Mouse (Mus musculus): ENCODE data around the gene Thnsl2. TPM values are rescaled to one million over a fixed set of nuclear protein-coding genes. Genes with fewer than 3 reads are reported as not detected.

Thnsl2 gene
- polyA plus RNA-seq, 1 experiment from 2014 or later, result 4.3 TPM

- H3K4me3 ChIP-seq, result no peak overlapping the region
- H3K27me3 ChIP-seq (ENCODE audit: low read depth, poor library complexity, severe bottlenecking), result no peaks in the 10 kb centered on the region
- no peak overlapping the region for H3K27ac ChIP-seq
- no peaks in the 10 kb centered on the region for H3K36me3 ChIP-seq
- H3K4me1 ChIP-seq, result no peaks in the 10 kb centered on the region
- no peaks in the 10 kb centered on the region for H3K9me3 ChIP-seq (replicated peaks)
- peak; percentile 88 for DNase-seq (ENCODE audit: low spot score)
- WGBS, result 6% methylated on average over 3 of the region's 3 CpGs
Observed at GRCm38 (mm10) chr6:71125043-71125893, 19.0 kb downstream of the Thnsl2 start.

- Histone ChIP-seq H3K9me3 (replicated peaks) (no peaks in the 10 kb centered on the region), H3K27me3 (ENCODE audit: low read depth, poor library complexity, severe bottlenecking) (no peaks in the 10 kb centered on the region), H3K4me1 (no peaks in the 10 kb centered on the region), H3K36me3 (no peaks in the 10 kb centered on the region), H3K27ac (no peak overlapping the region), H3K4me3 (no peak overlapping the region)
- no peak for DNase-seq (ENCODE audit: low spot score)
- 8% methylated on average over 9 of the region's 10 CpGs for WGBS
Observed at GRCm38 (mm10) chr6:71119577-71120254, 24.5 kb downstream of the Thnsl2 start.

GRCm38 (mm10) chr6:71111419-71112113 is 32.7 kb downstream of the Thnsl2 start:
- no peak overlapping the region for H3K27ac ChIP-seq

GRCm38 (mm10) chr6:71106170-71106945 is 37.9 kb downstream of the Thnsl2 start:
- no peak for DNase-seq (ENCODE audit: low spot score)
- H3K9me3 ChIP-seq (replicated peaks), result no peaks in the 10 kb centered on the region
- no peaks in the 10 kb centered on the region for H3K27me3 ChIP-seq (ENCODE audit: low read depth, poor library complexity, severe bottlenecking)
- WGBS, result 80% methylated on average over 19 of the region's 19 CpGs
- H3K27ac ChIP-seq, result no peak overlapping the region
- H3K4me1 ChIP-seq, result no peaks in the 10 kb centered on the region
- H3K36me3 ChIP-seq, result no peaks in the 10 kb centered on the region
- H3K4me3 ChIP-seq, result no peak overlapping the region

More at GRCm38 (mm10) chr6:71111419-71112113, 32.7 kb downstream of the Thnsl2 start:
- Histone ChIP-seq H3K4me3 (no peak overlapping the region), H3K9me3 (replicated peaks) (no peaks in the 10 kb centered on the region), H3K4me1 (no peaks in the 10 kb centered on the region), H3K27me3 (ENCODE audit: low read depth, poor library complexity, severe bottlenecking) (no peaks in the 10 kb centered on the region), H3K36me3 (no peaks in the 10 kb centered on the region)
- DNase-seq (ENCODE audit: low spot score), result no peak
- 79% methylated on average over 11 of the region's 11 CpGs for WGBS

GRCm38 (mm10) chr6:71096126-71096525 is 48.1 kb downstream of the Thnsl2 start:
- no peaks in the 10 kb centered on the region for H3K9me3 ChIP-seq (replicated peaks)
- DNase-seq (ENCODE audit: low spot score), result no peak
- WGBS, result 84% methylated on average over 3 of the region's 3 CpGs
- no peaks in the 10 kb centered on the region for H3K4me1 ChIP-seq
- H3K27ac ChIP-seq, result no peak overlapping the region
- no peak overlapping the region for H3K4me3 ChIP-seq
- no peaks in the 10 kb centered on the region for H3K27me3 ChIP-seq (ENCODE audit: low read depth, poor library complexity, severe bottlenecking)
- no peaks in the 10 kb centered on the region for H3K36me3 ChIP-seq

GRCm38 (mm10) chr6:71094693-71095092 is 49.5 kb downstream of the Thnsl2 start:
- H3K9me3 ChIP-seq (replicated peaks), result no peaks in the 10 kb centered on the region
- WGBS, result 82% methylated on average over 5 of the region's 5 CpGs
- H3K27ac ChIP-seq, result no peak overlapping the region
- H3K4me3 ChIP-seq, result no peak overlapping the region
- H3K36me3 ChIP-seq, result no peaks in the 10 kb centered on the region
- no peak for DNase-seq (ENCODE audit: low spot score)
- no peaks in the 10 kb centered on the region for H3K27me3 ChIP-seq (ENCODE audit: low read depth, poor library complexity, severe bottlenecking)
- H3K4me1 ChIP-seq, result no peaks in the 10 kb centered on the region

GRCm38 (mm10) chr6:71093686-71094085 is 50.6 kb downstream of the Thnsl2 start:
- H3K27ac ChIP-seq, result no peak overlapping the region
- WGBS, result 87% methylated on average over 6 of the region's 6 CpGs
- H3K36me3 ChIP-seq, result no peaks in the 10 kb centered on the region
- no peaks in the 10 kb centered on the region for H3K27me3 ChIP-seq (ENCODE audit: low read depth, poor library complexity, severe bottlenecking)
- peaks cover 3% of the 10 kb centered on the region; the same call in 1 of the 2 replicates for H3K4me1 ChIP-seq
- no peaks in the 10 kb centered on the region for H3K9me3 ChIP-seq (replicated peaks)
- no peak for DNase-seq (ENCODE audit: low spot score)
- no peak overlapping the region for H3K4me3 ChIP-seq

GRCm38 (mm10) chr6:71090475-71090874 is 53.8 kb downstream of the Thnsl2 start:
- H3K9me3 ChIP-seq (replicated peaks), result no peaks in the 10 kb centered on the region
- 81% methylated on average over 5 of the region's 5 CpGs for WGBS
- no peak overlapping the region for H3K27ac ChIP-seq
- H3K36me3 ChIP-seq, result no peaks in the 10 kb centered on the region
- H3K27me3 ChIP-seq (ENCODE audit: low read depth, poor library complexity, severe bottlenecking), result no peaks in the 10 kb centered on the region
- DNase-seq (ENCODE audit: low spot score), result no peak
- no peak overlapping the region for H3K4me3 ChIP-seq
- peaks cover 3% of the 10 kb centered on the region; the same call in 1 of the 2 replicates for H3K4me1 ChIP-seq

GRCm38 (mm10) chr6:71089735-71090134 is 54.5 kb downstream of the Thnsl2 start:
- H3K36me3 ChIP-seq, result no peaks in the 10 kb centered on the region
- no peak overlapping the region for H3K4me3 ChIP-seq
- H3K9me3 ChIP-seq (replicated peaks), result no peaks in the 10 kb centered on the region
- H3K27ac ChIP-seq, result no peak overlapping the region
- H3K4me1 ChIP-seq, result peaks cover 3% of the 10 kb centered on the region; the same call in 1 of the 2 replicates
- WGBS, result 91% methylated on average over 4 of the region's 4 CpGs
- DNase-seq (ENCODE audit: low spot score), result no peak
- no peaks in the 10 kb centered on the region for H3K27me3 ChIP-seq (ENCODE audit: low read depth, poor library complexity, severe bottlenecking)

GRCm38 (mm10) chr6:71088992-71089391 is 55.2 kb downstream of the Thnsl2 start:
- Histone ChIP-seq H3K36me3 (no peaks in the 10 kb centered on the region), H3K4me1 (peaks cover 3% of the 10 kb centered on the region; the same call in 1 of the 2 replicates), H3K9me3 (replicated peaks) (no peaks in the 10 kb centered on the region), H3K4me3 (no peak overlapping the region), H3K27ac (no peak overlapping the region), H3K27me3 (ENCODE audit: low read depth, poor library complexity, severe bottlenecking) (no peaks in the 10 kb centered on the region)
- no peak for DNase-seq (ENCODE audit: low spot score)
- WGBS, result 73% methylated on average over 4 of the region's 4 CpGs

- DNase-seq (ENCODE audit: low spot score), result no peak
- Histone ChIP-seq H3K36me3 (no peaks in the 10 kb centered on the region), H3K9me3 (replicated peaks) (no peaks in the 10 kb centered on the region), H3K4me3 (no peak overlapping the region), H3K27ac (no peak overlapping the region), H3K4me1 (peaks cover 10% of the 10 kb centered on the region), H3K27me3 (ENCODE audit: low read depth, poor library complexity, severe bottlenecking) (no peaks in the 10 kb centered on the region)
- WGBS, result 83% methylated on average over 7 of the region's 7 CpGs
Observed at GRCm38 (mm10) chr6:71083441-71083840, 60.8 kb downstream of the Thnsl2 start.

GRCm38 (mm10) chr6:71082084-71082483 is 62.2 kb downstream of the Thnsl2 start:
- no peaks in the 10 kb centered on the region for H3K36me3 ChIP-seq
- peaks cover 10% of the 10 kb centered on the region for H3K4me1 ChIP-seq
- no peak overlapping the region for H3K4me3 ChIP-seq
- H3K27me3 ChIP-seq (ENCODE audit: low read depth, poor library complexity, severe bottlenecking), result no peaks in the 10 kb centered on the region
- no peak overlapping the region for H3K27ac ChIP-seq
- no peak for DNase-seq (ENCODE audit: low spot score)
- H3K9me3 ChIP-seq (replicated peaks), result no peaks in the 10 kb centered on the region
- WGBS, result 68% methylated on average over 11 of the region's 11 CpGs
